ENCODE assay signal across 2 mouse cellular contexts in the genomic region with DNA sequence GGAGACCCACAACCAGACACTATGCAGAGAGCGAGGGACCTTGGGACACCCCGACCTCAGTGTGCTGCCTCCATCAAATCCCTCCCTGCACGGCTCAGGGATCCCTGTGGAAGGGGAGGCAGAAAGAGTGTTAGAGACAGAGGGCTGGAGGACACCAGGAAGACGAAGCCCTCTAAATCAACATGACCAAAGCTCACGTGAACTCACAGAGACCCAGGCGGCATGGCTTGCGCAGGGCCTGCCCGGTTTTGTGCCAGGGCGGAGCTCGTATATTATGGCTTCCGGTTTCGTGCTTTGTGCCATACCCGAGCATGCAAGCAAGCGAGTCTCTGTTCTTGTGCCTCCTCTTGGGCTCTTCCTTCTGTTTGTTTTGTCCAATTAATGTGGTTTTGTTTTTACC.
TF ChIP-seq lines count a peak whose summit lies in the region.

No protein-coding gene starts in this region.

TF ChIP-seq in MEL, 35 proteins besides CTCF, POLR2A, EP300 and RAD21 (continued from another document):
- TF ChIP-seq SIN3A (IDR thresholded peaks at IDR 0.05; ENCODE audit: low read length) (peak; percentile 42), ZC3H11A (IDR thresholded peaks at IDR 0.05; ENCODE audit: low read depth, low read length) (no peak), USF2 (IDR thresholded peaks at IDR 0.05; ENCODE audit: borderline replicate concordance in 1 of 2, insufficient read depth in 1 of 2, low read depth in 1 of 2, low read length in 2 of 2) (no peak), ETS1 (IDR thresholded peaks at IDR 0.05; ENCODE audit: low read depth, low read length) (no peak), SMC3 (IDR thresholded peaks at IDR 0.05; ENCODE audit: low read depth, low read length) (no peak), ZKSCAN1 (IDR thresholded peaks at IDR 0.05; ENCODE audit: low read depth, low read length) (no peak), RCOR1 (IDR thresholded peaks at IDR 0.05; ENCODE audit: low read depth, low read length) (no peak), UBTF (IDR thresholded peaks at IDR 0.05; ENCODE audit: borderline replicate concordance, insufficient read depth, low read depth, low read length) (no peak), ZMIZ1 (IDR thresholded peaks at IDR 0.05; ENCODE audit: low read depth, low read length) (no peak), ZNF384 (IDR thresholded peaks at IDR 0.05; ENCODE audit: low read depth, low read length) (no peak), NELFE (IDR thresholded peaks at IDR 0.05; ENCODE audit: low read depth, low read length) (peak; percentile 54), E2F4 (IDR thresholded peaks at IDR 0.05; ENCODE audit: borderline replicate concordance, low read depth, low read length) (no peak), KAT2A (conservative IDR thresholded peaks at IDR 0.05; ENCODE audit: low read depth, low read length) (no peak), TBP (IDR thresholded peaks at IDR 0.05; ENCODE audit: low read depth, low read length) (no peak; the same call in 1 of the 2 replicates), JUND (IDR thresholded peaks at IDR 0.05; ENCODE audit: low read depth, low read length) (no peak), BHLHE40 (IDR thresholded peaks at IDR 0.05; ENCODE audit: borderline replicate concordance, low read depth, low read length) (peak; percentile 84), MAFK (IDR thresholded peaks at IDR 0.05; ENCODE audit: borderline replicate concordance, low read depth, low read length) (no peak), TAL1 (IDR thresholded peaks at IDR 0.05; ENCODE audit: low read length) (no peak), MYC (IDR thresholded peaks at IDR 0.05; ENCODE audit: low read depth, low read length) (no peak), TCF12 (IDR thresholded peaks at IDR 0.05; ENCODE audit: low read depth, low read length) (peak; percentile 23; the same call in 1 of the 2 replicates), POLR2AphosphoS2 (IDR thresholded peaks at IDR 0.05; ENCODE audit: low read length) (no peak; the same call in 1 of the 2 replicates), CHD1 (IDR thresholded peaks at IDR 0.05; ENCODE audit: low read depth, low read length) (no peak), CHD2 (IDR thresholded peaks at IDR 0.05; ENCODE audit: low read length) (no peak), NRF1 (IDR thresholded peaks at IDR 0.05; ENCODE audit: insufficient read depth, low read depth, low read length, poor library complexity, severe bottlenecking) (peak; percentile 55; the same call in 1 of the 2 replicates), MEF2A (IDR thresholded peaks at IDR 0.05; ENCODE audit: extremely low read depth, insufficient replicate concordance, low read depth, low read length, poor library complexity, severe bottlenecking) (no peak), USF1 (IDR thresholded peaks at IDR 0.05; ENCODE audit: low read depth, low read length) (peak; percentile 42; the same call in 1 of the 2 replicates)

TF ChIP-seq in myocyte, 11 proteins besides CTCF, POLR2A, EP300 and RAD21 (continued from another document):
- no peak for TF ChIP-seq MYOG (IDR thresholded peaks at IDR 0.05; ENCODE audit: control insufficient read depth in 1 of 3, insufficient read depth in 1 of 3, insufficient read length in 2 of 3, low read depth in 2 of 3)
